Mouse (Mus musculus) lung, postnatal 0 days (tissue): ENCODE data around the gene Chn2. TPM values are rescaled to one million over a fixed set of nuclear protein-coding genes. Genes with fewer than 3 reads are reported as not detected.

Source experiments
- ATAC-seq: fragments of 200-750 bp; cut with Nextera tagmentation; 2 replicates; pipeline ENCODE4 v1.8.0; 2017; ENCODE audit warnings: moderate library complexity
- DNase-seq: peaks from one replicate; pipeline ENCODE4 v3.0.0-alpha.2; 2016; ENCODE audit warnings: low spot score
- H3K27ac ChIP-seq: fragments of 300-500 bp; sonication (generic); 2 replicates; pipeline ENCODE4 v1.5.1; 2014; ENCODE audit warnings: antibody characterized with exemption, mild to moderate bottlenecking, low read length, mixed read lengths
- H3K27me3 ChIP-seq: fragments of 300-500 bp; sonication (generic); replicated peaks from 2 replicates; pipeline ENCODE4 v1.6.1; 2014; ENCODE audit warnings: low read length, mixed read lengths; ENCODE audit not compliant: insufficient read depth
- H3K36me3 ChIP-seq: fragments of 300-500 bp; sonication (generic); 2 replicates; pipeline ENCODE4 v1.6.1; 2014; ENCODE audit warnings: low read length, mixed read lengths; ENCODE audit not compliant: insufficient read depth
- H3K4me1 ChIP-seq: fragments of 300-500 bp; sonication (generic); 2 replicates; pipeline ENCODE4 v1.6.1; 2014; ENCODE audit warnings: antibody characterized with exemption, low read depth, low read length, mixed read lengths; ENCODE audit not compliant: insufficient read depth
- H3K4me2 ChIP-seq: fragments of 300-500 bp; sonication (generic); replicated peaks from 2 replicates; pipeline ENCODE4 v1.6.1; 2014; ENCODE audit warnings: low read depth, mild to moderate bottlenecking, low read length, moderate library complexity, mixed read lengths
- H3K4me3 ChIP-seq: fragments of 300-500 bp; sonication (generic); 2 replicates; pipeline ENCODE4 v1.5.1; 2014; ENCODE audit warnings: low read depth, low read length
- H3K9ac ChIP-seq: fragments of 300-500 bp; sonication (generic); replicated peaks from 2 replicates; pipeline ENCODE4 v1.6.1; 2014; ENCODE audit warnings: low read depth, mild to moderate bottlenecking
- H3K9me3 ChIP-seq: fragments of 300-500 bp; sonication (generic); 2 replicates; pipeline ENCODE4 v1.6.1; 2016; ENCODE audit warnings: low read length, mixed read lengths
- CTCF ChIP-seq: IDR thresholded peaks from 2 replicates; pipeline ENCODE4 v1.5.1; 2016; ENCODE audit warnings: antibody characterized with exemption, mild to moderate bottlenecking
- EP300 ChIP-seq: IDR thresholded peaks from 2 replicates; pipeline ENCODE4 v1.6.1; 2016; ENCODE audit warnings: antibody characterized with exemption, mild to moderate bottlenecking, control low read depth
- WGBS: fragments of 180-500 bp; shearing (Covaris S2); extraction: QIAGEN DNeasy Blood & Tissue Kit; methylation state at CpG from one replicate; pipeline ENCODE4 v1.1.7; 2014; 5-methylcytosine and 5-hydroxymethylcytosine counted together
- polyA plus RNA-seq: library from polyadenylated mRNA; unstranded; fragments of >200 nt; fragmentation: Nextera tagmentation; extraction: Ambion mirVana; gene quantifications from 2 replicates; pipeline ENCODE4 v1.2.1, GENCODE M21; 2015

Gene Chn2
- polyA plus RNA-seq, 1 experiment from 2014 or later, result 6.8 TPM

GRCm38 (mm10) chr6:54075419-54075818 is 36.1 kb downstream of the Chn2 start:
- H3K4me3 ChIP-seq, result no peak overlapping the region
- no peaks in the 10 kb centered on the region for H3K36me3 ChIP-seq
- DNase-seq, result no peak
- H3K9ac ChIP-seq, result no peak overlapping the region
- TF ChIP-seq EP300 (no peak), CTCF (no peak)
- WGBS, result 91% methylated on average over 6 of the region's 6 CpGs
- no peaks in the 10 kb centered on the region for H3K27me3 ChIP-seq
- no peak overlapping the region for H3K27ac ChIP-seq
- ATAC-seq, result no peak
- H3K4me2 ChIP-seq, result no peak overlapping the region
- no peaks in the 10 kb centered on the region for H3K9me3 ChIP-seq
- peaks cover 2% of the 10 kb centered on the region; the same call in 1 of the 2 replicates for H3K4me1 ChIP-seq

- no peaks in the 10 kb centered on the region for H3K36me3 ChIP-seq
- no peak for DNase-seq
- H3K9me3 ChIP-seq, result no peaks in the 10 kb centered on the region
- H3K27me3 ChIP-seq, result no peaks in the 10 kb centered on the region
- H3K4me3 ChIP-seq, result no peak overlapping the region
- WGBS, result 84% methylated on average over 5 of the region's 5 CpGs
- TF ChIP-seq CTCF, result no peak
- TF ChIP-seq EP300, result no peak
- ATAC-seq, result no peak
- no peaks in the 10 kb centered on the region for H3K4me1 ChIP-seq
- no peak overlapping the region for H3K27ac ChIP-seq
- H3K4me2 ChIP-seq, result no peak overlapping the region
- H3K9ac ChIP-seq, result no peak overlapping the region
These were observed 37.3 kb downstream of the Chn2 start for GRCm38 (mm10) chr6:54076625-54077024.

- 0 out of 2 replicates have a peak, but pooled peaks have one; percentile 30 for ATAC-seq
- TF ChIP-seq CTCF (no peak), EP300 (0 out of 2 replicates have a peak, but pooled peaks have one; percentile 11)
- H3K4me3 ChIP-seq, result no peak overlapping the region
- H3K9ac ChIP-seq, result no peak overlapping the region
- peak; percentile 45 for DNase-seq
- no peaks in the 10 kb centered on the region for H3K9me3 ChIP-seq
- 27% methylated on average over 2 of the region's 2 CpGs for WGBS
- H3K4me1 ChIP-seq, result no peaks in the 10 kb centered on the region
- no peak overlapping the region for H3K27ac ChIP-seq
- no peaks in the 10 kb centered on the region for H3K36me3 ChIP-seq
- H3K27me3 ChIP-seq, result no peaks in the 10 kb centered on the region
- no peak overlapping the region for H3K4me2 ChIP-seq
These were observed 38.9 kb downstream of the Chn2 start for GRCm38 (mm10) chr6:54078269-54078668.

DNA sequence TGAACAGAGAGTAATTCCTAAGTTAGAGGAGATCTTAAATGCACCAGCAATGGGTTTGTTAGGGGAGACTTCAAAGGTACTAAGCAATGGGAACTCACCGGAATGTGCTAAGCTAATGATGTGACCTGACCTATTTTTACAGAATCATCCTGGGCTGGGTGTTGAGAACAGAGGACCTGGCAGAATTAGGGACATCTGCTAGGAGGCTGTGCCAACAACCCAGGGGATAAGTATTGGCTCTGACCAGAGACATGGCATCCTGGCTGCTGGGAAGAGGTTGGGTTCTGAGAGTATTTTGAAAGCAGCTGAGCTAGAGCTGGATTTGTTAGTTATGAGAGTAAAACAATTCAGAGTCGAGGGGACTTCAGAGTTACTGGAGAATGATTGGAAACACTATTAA is 40.5 kb downstream of the Chn2 start:
- TF ChIP-seq EP300, result no peak
- TF ChIP-seq CTCF, result no peak
- H3K9ac ChIP-seq, result no peak overlapping the region
- H3K27me3 ChIP-seq, result no peaks in the 10 kb centered on the region
- 84% methylated on average over 2 of the region's 2 CpGs for WGBS
- H3K27ac ChIP-seq, result no peak overlapping the region
- no peak for ATAC-seq
- H3K36me3 ChIP-seq, result no peaks in the 10 kb centered on the region
- H3K4me2 ChIP-seq, result no peak overlapping the region
- no peak for DNase-seq
- H3K9me3 ChIP-seq, result no peaks in the 10 kb centered on the region
- H3K4me3 ChIP-seq, result no peak overlapping the region
- no peaks in the 10 kb centered on the region for H3K4me1 ChIP-seq

- H3K27ac ChIP-seq, result no peak overlapping the region
- H3K9ac ChIP-seq, result no peak overlapping the region
- no peak for ATAC-seq
- DNase-seq, result no peak
- 92% methylated on average over 15 of the region's 15 CpGs for WGBS
- H3K27me3 ChIP-seq, result no peaks in the 10 kb centered on the region
- H3K4me2 ChIP-seq, result no peak overlapping the region
- no peaks in the 10 kb centered on the region for H3K36me3 ChIP-seq
- no peak overlapping the region for H3K4me3 ChIP-seq
- H3K9me3 ChIP-seq, result no peaks in the 10 kb centered on the region
- TF ChIP-seq EP300, result no peak
- no peak for TF ChIP-seq CTCF
- H3K4me1 ChIP-seq, result no peaks in the 10 kb centered on the region
These were observed 41.3 kb downstream of the Chn2 start for GRCm38 (mm10) chr6:54080518-54081285.

- Histone ChIP-seq H3K9me3 (no peaks in the 10 kb centered on the region), H3K27me3 (no peaks in the 10 kb centered on the region), H3K4me2 (no peak overlapping the region), H3K9ac (no peak overlapping the region), H3K4me3 (no peak overlapping the region), H3K36me3 (no peaks in the 10 kb centered on the region), H3K27ac (no peak overlapping the region), H3K4me1 (no peaks in the 10 kb centered on the region)
- TF ChIP-seq EP300 (peak; percentile 36; the same call in 1 of the 2 replicates), CTCF (no peak)
- ATAC-seq (no peak), DNase-seq (peak; percentile 56)
- WGBS, result 63% methylated on average over 2 of the region's 2 CpGs
These were observed 43.2 kb downstream of the Chn2 start for GRCm38 (mm10) chr6:54082576-54082975.
